Mouse (Mus musculus) liver, embryonic 16.5 days (tissue): Measurements from ENCODE around the gene Gm21244. TPM values are rescaled to one million over a fixed set of nuclear protein-coding genes. Genes with fewer than 3 reads are reported as not detected.
"Not testable (repeated sequence)": the region's sequence is repeated elsewhere in the genome, so short reads cannot be mapped to it uniquely, and the experiment has no call there.

Experiments
- ATAC-seq: fragments of 200-750 bp; cut with Nextera tagmentation; 2 replicates; pipeline ENCODE4 v1.8.0; 2017; ENCODE audit warnings: low read depth, mild to moderate bottlenecking, moderate number of reproducible peaks, moderate library complexity
- H3K27ac ChIP-seq: fragments of 300-500 bp; sonication (generic); 2 replicates; pipeline ENCODE4 v1.5.1; 2014; ENCODE audit warnings: mild to moderate bottlenecking, low read length
- H3K27me3 ChIP-seq: fragments of 300-500 bp; sonication (generic); 2 replicates; pipeline ENCODE4 v1.6.1; 2014; ENCODE audit warnings: low read depth, low read length, mixed read lengths; ENCODE audit not compliant: control insufficient read depth, insufficient read depth
- H3K36me3 ChIP-seq: fragments of 300-500 bp; sonication (generic); 2 replicates; pipeline ENCODE4 v1.6.1; 2014; ENCODE audit warnings: mild to moderate bottlenecking; ENCODE audit not compliant: control insufficient read depth, insufficient read depth
- H3K4me1 ChIP-seq: fragments of 300-500 bp; sonication (generic); 2 replicates; pipeline ENCODE4 v1.6.1; 2014; ENCODE audit warnings: low read depth, low read length, mixed read lengths; ENCODE audit not compliant: control insufficient read depth
- H3K4me2 ChIP-seq: fragments of 300-500 bp; sonication (generic); 2 replicates; pipeline ENCODE4 v1.6.1; 2014; ENCODE audit warnings: low read depth, low read length, mixed read lengths
- H3K4me3 ChIP-seq: fragments of 300-500 bp; sonication (generic); 2 replicates; pipeline ENCODE4 v1.5.1; 2014; ENCODE audit warnings: low read depth, mild to moderate bottlenecking, low read length
- H3K9ac ChIP-seq: fragments of 300-500 bp; sonication (generic); 2 replicates; pipeline ENCODE4 v1.6.1; 2014; ENCODE audit warnings: low read depth, low read length
- H3K9me3 ChIP-seq: fragments of 300-500 bp; sonication (generic); replicated peaks from 2 replicates; pipeline ENCODE4 v1.6.1; 2016; ENCODE audit warnings: low read length; ENCODE audit not compliant: control insufficient read depth
- WGBS: fragments of 180-500 bp; shearing (Covaris S2); extraction: QIAGEN DNeasy Blood & Tissue Kit; methylation state at CpG from one replicate; pipeline ENCODE4 v1.1.7; 2014; ENCODE audit not compliant: insufficient replicate concordance; 5-methylcytosine and 5-hydroxymethylcytosine counted together
- polyA plus RNA-seq: library from polyadenylated mRNA; unstranded; fragments of >200 nt; fragmentation: Nextera tagmentation; extraction: Ambion mirVana; gene quantifications from 2 replicates; pipeline ENCODE4 v1.2.1, GENCODE M21; 2015

The Gm21244 gene
- not detected in 2 replicates for polyA plus RNA-seq

GRCm38 (mm10) chrY:7169193-7169592, at the start of gene Gm21244:
Gene Gm21244 (minus strand): TSS chrY:7169293.
- not testable (repeated sequence) for H3K36me3 ChIP-seq, H3K9ac ChIP-seq, H3K4me2 ChIP-seq, ATAC-seq, H3K27ac ChIP-seq, H3K9me3 ChIP-seq, H3K4me3 ChIP-seq, H3K27me3 ChIP-seq, H3K4me1 ChIP-seq
- WGBS = no CpG with 5 or more reads among the region's 3 CpGs

Other genes starting within 250 kb of the Gm21244 start
- not detected in 2 replicates for gene Gm28998, start 84.5 kb upstream of the Gm21244 start, polyA plus RNA-seq
- not detected in 2 replicates for gene Gm21788, start 235.7 kb upstream of the Gm21244 start, polyA plus RNA-seq